Mouse (Mus musculus): ENCODE results near the gene Wdr53. TPM values are rescaled to one million over a fixed set of nuclear protein-coding genes. Genes with fewer than 3 reads are reported as not detected.
"Not testable (repeated sequence)": the region's sequence is repeated elsewhere in the genome, so short reads cannot be mapped to it uniquely, and the experiment has no call there.

Wdr53 gene
- total RNA-seq, 2 experiments from 2014 or later: 6.8 to 8.0 TPM

- intact Hi-C loops (cut with DNase I): loop anchor here (5.0 kb wide), 1 partner anchor 56 kb away; the partner anchor contains the start of gene Ubxn7
Measured at GRCm38 (mm10) chr16:32275830-32276229, 28.8 kb downstream of the Wdr53 start.

GRCm38 (mm10) chr16:32277308-32278256, 30.6 kb downstream of the Wdr53 start, which contains the start of gene Rnf168:
Gene Rnf168, plus strand, starts transcription at chr16:32277459.
- DNase-seq: peak; percentile 90 to 95
- intact Hi-C loops (cut with DNase I): loop anchor here (1.0 to 5.0 kb wide), 2 partner anchors 30 to 55 kb away; partner anchors contain the start of genes Fbxo45, Ubxn7 and Wdr53

More at GRCm38 (mm10) chr16:32275830-32276229, 28.8 kb downstream of the Wdr53 start:
- DNase-seq: no peak

- intact Hi-C loops (cut with DNase I): loop anchor here (5.0 kb wide), 1 partner anchor 54 kb away; the partner anchor contains the start of gene Ubxn7
- no peak for DNase-seq
Measured at GRCm38 (mm10) chr16:32278396-32278795, 31.4 kb downstream of the Wdr53 start.

GRCm38 (mm10) chr16:32280211-32280610, 33.2 kb downstream of the Wdr53 start:
- intact Hi-C loops (cut with DNase I): no loop called here
- no peak for DNase-seq

DNA sequence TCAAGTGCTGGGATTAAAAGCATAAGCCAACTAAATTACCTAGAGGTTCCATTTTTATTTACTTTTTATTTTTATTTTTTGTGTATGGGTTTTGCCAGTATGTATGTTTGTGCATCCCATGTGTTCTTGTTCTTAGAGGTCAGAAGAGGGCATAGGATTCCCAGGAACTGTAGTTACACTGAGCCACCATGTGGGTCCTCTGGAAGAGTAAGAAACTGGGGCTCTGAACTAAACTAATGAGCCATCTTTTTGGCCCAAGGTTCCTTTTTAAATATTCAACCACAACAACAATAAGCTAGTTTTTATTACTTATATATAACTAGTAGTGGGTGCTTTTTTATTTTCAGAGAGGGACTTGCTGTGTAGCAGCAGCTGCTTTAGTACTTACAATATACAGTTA, 35.6 kb downstream of the Wdr53 start:
- DNase-seq: no peak

DNA sequence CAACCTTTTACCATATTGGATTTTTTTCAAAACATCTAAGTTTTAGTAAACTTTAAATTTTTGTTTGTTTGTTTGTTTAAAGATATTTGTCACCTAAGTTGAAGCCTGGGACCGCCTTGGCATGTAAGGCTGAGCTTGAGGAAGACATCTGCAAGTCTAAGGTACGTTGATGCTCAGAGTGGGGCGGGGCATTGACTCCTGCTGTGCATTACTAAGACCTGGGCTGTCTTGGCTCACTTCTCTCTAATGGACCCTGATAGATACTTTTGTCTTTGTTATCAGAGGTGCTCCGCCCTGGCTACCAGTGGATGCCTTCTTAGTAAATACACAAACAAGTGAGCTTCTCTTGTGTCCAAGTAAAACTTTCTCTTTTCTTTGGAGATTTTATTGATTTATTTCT, 44.8 kb downstream of the Wdr53 start:
- intact Hi-C loops (cut with DNase I): no loop called here
- no peak for DNase-seq

More for the DNA sequence above, 35.6 kb downstream of the Wdr53 start:
- intact Hi-C loops (cut with DNase I): no loop called here

DNA sequence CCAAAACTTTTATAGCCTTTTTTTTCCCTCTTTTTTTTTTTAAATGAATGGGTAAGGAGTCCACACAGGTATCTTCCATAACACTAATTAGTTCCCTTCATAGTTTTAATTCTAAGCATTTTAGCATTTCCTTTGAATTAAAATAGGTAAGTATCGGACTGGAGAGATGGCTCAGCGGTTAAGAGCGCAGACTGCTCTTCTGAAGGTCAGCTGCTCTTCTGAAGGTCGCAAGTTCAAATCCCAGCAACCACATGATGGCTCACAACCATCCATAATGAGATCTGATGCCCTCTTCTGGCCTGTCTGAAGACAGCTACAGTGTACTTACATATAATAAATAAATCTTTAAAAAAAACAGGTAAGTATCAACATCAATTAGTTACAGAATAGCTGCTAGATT, 52.6 kb downstream of the Wdr53 start:
- intact Hi-C loops (cut with DNase I); DNase-seq: not testable (repeated sequence)

GRCm38 (mm10) chr16:32303046-32303445, 56.0 kb downstream of the Wdr53 start:
- DNase-seq: no peak
- intact Hi-C loops (cut with DNase I): no loop called here

- intact Hi-C loops (cut with DNase I): no loop called here
- DNase-seq: no peak
Measured at GRCm38 (mm10) chr16:32303886-32304285, 56.9 kb downstream of the Wdr53 start.

Small RNA genes lying within 50 kb of the gene (microRNA-seq; reads per million reads assigned to microRNA genes)
- 0 reads per million in 2 experiments for gene Mir1946a (ENCODE audit: borderline number of aligned reads in 2 of 2)

Other genes with a start within 250 kb of the Wdr53 start
- gene Senp5, start 243.9 kb upstream of the Wdr53 start, total RNA-seq (2021): 10 to 100 TPM; 10.4 to 12.4 TPM
- gene Pak2, start 167.9 kb upstream of the Wdr53 start, total RNA-seq (2021): 10 to 100 TPM; 26.1 to 26.7 TPM
- 10 to 100 TPM; 17.7 to 18.7 TPM for gene Pigx, start 147.5 kb upstream of the Wdr53 start, total RNA-seq (2021)
- gene Cep19, start 147.4 kb upstream of the Wdr53 start, total RNA-seq (2021): 10 to 100 TPM; 10.1 to 10.5 TPM
- 1 to 10 TPM; 4.7 to 5.2 TPM for gene Nrros, start 81.6 kb upstream of the Wdr53 start, total RNA-seq (2021)
- not detected for gene Bex6, start 67.4 kb upstream of the Wdr53 start, total RNA-seq (2021)
- 10 to 100 TPM; 11.5 to 14.0 TPM for gene Fbxo45, start 69 bp upstream of the Wdr53 start, total RNA-seq (2021)
- 10 to 100 TPM; 28.1 to 28.7 TPM for gene Smco1, start 24.2 kb downstream of the Wdr53 start, total RNA-seq (2021)
- 10 to 100 TPM; 13.7 TPM for gene Rnf168, start 30.2 kb downstream of the Wdr53 start, total RNA-seq (2021)
- 10 to 100 TPM; 30.0 to 32.6 TPM for gene Ubxn7, start 85.0 kb downstream of the Wdr53 start, total RNA-seq (2021)
- not detected for gene Tm4sf19, start 153.3 kb downstream of the Wdr53 start, total RNA-seq (2021)
- 1 to 10 TPM; 6.3 to 8.3 TPM for gene Tctex1d2, start 172.5 kb downstream of the Wdr53 start, total RNA-seq (2021)
- gene Pcyt1a, start 183.7 kb downstream of the Wdr53 start, total RNA-seq (2021): 100 to 1,000 TPM; 127 to 141 TPM
- gene Slc51a, start 240.7 kb downstream of the Wdr53 start, total RNA-seq (2021): under 1 TPM; 0.38 to 0.44 TPM
- gene Zdhhc19, start 249.0 kb downstream of the Wdr53 start, total RNA-seq (2021): not detected